Mouse (Mus musculus) heart, embryonic 16.5 days (tissue): ENCODE results near the gene Limk1. TPM values are rescaled to one million over a fixed set of nuclear protein-coding genes. Genes with fewer than 3 reads are reported as not detected.
A peak's percentile ranks its signal among the peaks of the same experiment; 100 is the strongest.

ENCODE experiments used
- ATAC-seq: fragments of 200-750 bp; cut with Nextera tagmentation; replicated peaks from 2 replicates; pipeline ENCODE4 v1.8.0; 2017; ENCODE audit warnings: moderate number of reproducible peaks; ENCODE audit not compliant: insufficient read depth, low FRiP score; ENCODE audit errors: extremely low read depth
- H3K27ac ChIP-seq: fragments of 300-500 bp; sonication (generic); 2 replicates; pipeline ENCODE4 v1.5.1; 2014; ENCODE audit warnings: mild to moderate bottlenecking, low read length, control low read depth, moderate library complexity
- H3K27me3 ChIP-seq: fragments of 300-500 bp; sonication (generic); 2 replicates; pipeline ENCODE4 v1.6.1; 2014; ENCODE audit warnings: low read length, mixed read lengths; ENCODE audit not compliant: control insufficient read depth, insufficient read depth
- H3K36me3 ChIP-seq: fragments of 300-500 bp; sonication (generic); 2 replicates; pipeline ENCODE4 v1.6.1; 2014; ENCODE audit not compliant: control insufficient read depth, insufficient read depth
- H3K4me1 ChIP-seq: fragments of 300-500 bp; sonication (generic); 2 replicates; pipeline ENCODE4 v1.6.1; 2014; ENCODE audit warnings: low read length, mixed read lengths; ENCODE audit not compliant: control insufficient read depth, insufficient read depth
- H3K4me2 ChIP-seq: fragments of 300-500 bp; sonication (generic); 2 replicates; pipeline ENCODE4 v1.6.1; 2014; ENCODE audit warnings: low read depth, mild to moderate bottlenecking, control low read depth, low read length
- H3K4me3 ChIP-seq: fragments of 300-500 bp; sonication (generic); 2 replicates; pipeline ENCODE4 v1.5.1; 2014; ENCODE audit warnings: mild to moderate bottlenecking, control low read depth, low read length
- H3K9ac ChIP-seq: fragments of 300-500 bp; sonication (generic); 2 replicates; pipeline ENCODE4 v1.6.1; 2014; ENCODE audit warnings: low read length, control low read depth
- H3K9me3 ChIP-seq: fragments of 300-500 bp; sonication (generic); replicated peaks from 2 replicates; pipeline ENCODE4 v1.6.1; 2016; ENCODE audit warnings: low read length; ENCODE audit not compliant: control insufficient read depth
- WGBS: fragments of 180-500 bp; shearing (Covaris S2); extraction: QIAGEN DNeasy Blood & Tissue Kit; methylation state at CpG from one replicate; pipeline ENCODE4 v1.1.7; 2014; 5-methylcytosine and 5-hydroxymethylcytosine counted together
- polyA plus RNA-seq: library from polyadenylated mRNA; unstranded; fragments of >200 nt; fragmentation: Nextera tagmentation; extraction: Ambion mirVana; gene quantifications from 2 replicates; pipeline ENCODE4 v1.2.1, GENCODE M21; 2015

Gene Limk1
- polyA plus RNA-seq, result 4.6 and 5.1 TPM in 2 replicates

DNA sequence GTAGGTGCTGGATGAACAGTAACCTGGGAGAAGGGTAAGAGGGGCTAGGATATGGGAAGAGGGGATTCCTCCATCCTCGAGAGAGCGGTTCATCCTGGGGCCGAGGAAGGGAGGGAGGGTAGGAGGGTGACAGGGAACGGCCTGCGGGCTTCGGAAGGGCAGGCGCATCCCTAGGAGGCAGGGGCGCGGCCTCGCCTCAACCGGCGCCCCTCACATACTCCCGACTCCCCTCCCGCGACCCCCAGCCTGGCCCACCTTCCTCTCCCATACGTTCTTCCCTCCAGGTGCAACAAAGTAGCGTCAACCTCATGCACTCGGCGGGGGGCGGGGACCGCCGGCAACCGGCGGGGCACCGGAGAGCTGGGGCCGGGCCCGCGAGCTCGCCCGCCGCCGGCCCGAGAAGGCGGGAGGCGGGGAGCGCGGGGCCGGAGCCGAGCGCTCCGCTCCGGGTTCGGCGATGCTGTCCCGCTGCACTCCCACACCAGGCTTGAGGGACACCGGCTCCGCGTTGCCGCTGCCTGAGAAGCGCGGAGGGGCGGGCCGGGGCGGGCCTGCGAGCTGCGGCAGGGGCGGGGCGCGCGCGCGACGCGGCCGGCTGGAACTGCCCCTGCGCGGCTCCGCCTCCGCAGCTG is at the start of gene Limk1:
Limk1 (minus strand) TSS at position 513 of the 632 bp plus-strand sequence.
- peak; percentile 0; the same call in 1 of the 2 replicates for ATAC-seq
- 1% methylated on average over 61 of the region's 69 CpGs for WGBS

DNA sequence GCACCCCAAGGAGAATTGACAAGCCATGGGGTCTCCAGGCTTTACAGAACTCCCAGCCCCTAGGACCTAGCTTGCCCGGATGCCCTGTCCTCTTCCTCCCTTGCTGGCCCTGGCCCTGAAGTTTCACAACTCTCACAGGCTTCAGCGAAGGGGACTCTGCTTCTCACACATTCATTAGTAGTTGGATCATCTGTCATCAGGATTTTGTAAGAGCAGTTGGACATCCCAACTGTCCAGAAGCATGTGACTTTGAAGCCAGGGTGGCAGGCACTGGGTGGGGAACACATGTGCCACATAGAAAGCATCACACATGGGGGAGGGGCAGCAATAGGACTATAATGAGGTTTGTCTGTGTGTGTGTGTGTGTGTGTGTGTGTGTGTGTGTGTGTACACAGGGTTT is 46.5 kb upstream of the Limk1 start:
- 44% methylated on average over 2 of the region's 2 CpGs for WGBS
- Histone ChIP-seq H3K27me3 (no peaks in the 10 kb centered on the region), H3K4me1 (no peaks in the 10 kb centered on the region; the same call in 1 of the 2 replicates), H3K36me3 (no peaks in the 10 kb centered on the region), H3K27ac (no peak overlapping the region), H3K4me2 (no peak overlapping the region), H3K9ac (no peak overlapping the region), H3K4me3 (no peak overlapping the region), H3K9me3 (no peaks in the 10 kb centered on the region)
- no peak for ATAC-seq

More for the DNA sequence above, at the start of gene Limk1:
- Histone ChIP-seq H3K4me1 (peaks cover 11% of the 10 kb centered on the region), H3K9me3 (no peaks in the 10 kb centered on the region), H3K4me3 (peak within 1 kb of the TSS; percentile 78), H3K9ac (peak within 1 kb of the TSS; percentile 81), H3K27me3 (no peaks in the 10 kb centered on the region), H3K36me3 (peaks cover 7% of the 10 kb centered on the region; the same call in 1 of the 2 replicates), H3K4me2 (peak within 1 kb of the TSS; percentile 81), H3K27ac (peak within 1 kb of the TSS; percentile 43)

DNA sequence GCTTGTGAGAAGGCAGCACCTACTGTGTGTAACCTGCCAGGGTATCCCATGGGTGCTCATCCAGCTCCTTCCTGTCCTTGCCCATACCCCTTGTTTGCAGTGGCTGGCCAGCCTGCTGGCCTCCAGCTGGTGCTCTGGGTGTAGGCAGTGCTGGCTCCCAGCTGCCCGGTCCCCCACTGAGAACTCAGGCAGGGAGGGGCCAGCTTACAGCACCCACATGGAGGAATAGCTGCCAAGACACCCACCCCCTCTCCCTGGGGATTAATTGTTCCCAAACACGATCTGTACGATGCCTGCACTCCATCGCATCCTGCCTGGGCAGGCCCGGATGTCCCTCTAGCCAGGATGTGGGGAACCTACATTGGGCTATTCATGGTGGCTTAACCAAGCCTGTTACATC is 45.7 kb upstream of the Limk1 start:
- no peak overlapping the region for H3K27ac ChIP-seq
- no peaks in the 10 kb centered on the region; the same call in 1 of the 2 replicates for H3K36me3 ChIP-seq
- no peaks in the 10 kb centered on the region for H3K27me3 ChIP-seq
- no peak overlapping the region for H3K4me3 ChIP-seq
- no peaks in the 10 kb centered on the region; the same call in 1 of the 2 replicates for H3K4me1 ChIP-seq
- no peak overlapping the region for H3K9ac ChIP-seq
- 69% methylated on average over 5 of the region's 5 CpGs for WGBS
- H3K9me3 ChIP-seq, result no peaks in the 10 kb centered on the region
- no peak overlapping the region for H3K4me2 ChIP-seq
- ATAC-seq, result no peak

DNA sequence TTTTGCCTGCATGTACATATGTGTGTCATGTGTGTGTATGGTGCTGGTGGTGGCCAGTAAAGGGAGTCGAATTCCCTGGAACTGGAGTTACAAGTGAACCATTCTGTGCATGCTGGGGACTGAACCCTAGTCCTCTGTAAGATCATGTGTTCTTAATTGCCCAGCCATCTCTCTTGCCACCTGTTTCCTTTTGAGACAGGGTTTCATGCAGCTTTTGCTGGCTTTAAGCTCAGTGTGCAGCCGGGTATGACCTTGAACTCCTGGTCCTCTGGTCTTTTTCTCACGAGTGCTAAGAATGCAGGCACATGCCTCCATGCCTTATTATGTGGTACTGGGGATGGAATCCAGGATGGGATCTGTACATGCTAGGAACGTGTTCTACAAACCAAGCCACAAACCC is 44.8 kb upstream of the Limk1 start:
- no peaks in the 10 kb centered on the region for H3K27me3 ChIP-seq

DNA sequence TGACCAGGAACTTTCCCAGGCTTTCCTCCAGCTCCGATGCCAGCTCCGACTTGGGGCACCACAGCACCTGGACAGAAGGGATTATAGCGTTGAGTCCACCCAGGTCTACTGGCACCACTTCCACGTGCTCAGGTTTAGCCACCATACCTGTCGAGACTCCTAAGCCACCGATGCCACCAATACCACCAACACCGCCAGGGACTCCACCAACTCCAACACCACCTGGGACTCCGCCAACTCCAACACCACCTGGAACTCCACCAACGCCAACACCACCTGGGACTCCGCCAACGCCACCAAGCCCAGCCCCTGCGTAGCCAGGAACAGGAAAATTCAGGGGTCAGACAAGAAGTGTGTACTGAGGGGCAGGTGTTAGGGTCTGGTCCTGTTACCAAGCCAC is 40.7 kb upstream of the Limk1 start:
- H3K9ac ChIP-seq, result no peak overlapping the region
- 93% methylated on average over 12 of the region's 12 CpGs for WGBS
- ATAC-seq, result no peak
- H3K27me3 ChIP-seq, result no peaks in the 10 kb centered on the region
- no peak overlapping the region for H3K4me2 ChIP-seq
- H3K9me3 ChIP-seq, result no peaks in the 10 kb centered on the region
- no peaks in the 10 kb centered on the region; the same call in 1 of the 2 replicates for H3K36me3 ChIP-seq
- H3K4me1 ChIP-seq, result no peaks in the 10 kb centered on the region
- H3K4me3 ChIP-seq, result no peak overlapping the region
- no peak overlapping the region for H3K27ac ChIP-seq

More for the DNA sequence above, 44.8 kb upstream of the Limk1 start:
- no peak for ATAC-seq
- no peak overlapping the region for H3K4me2 ChIP-seq
- no peaks in the 10 kb centered on the region; the same call in 1 of the 2 replicates for H3K36me3 ChIP-seq
- 57% methylated on average over 4 of the region's 4 CpGs for WGBS
- H3K4me1 ChIP-seq, result no peaks in the 10 kb centered on the region; the same call in 1 of the 2 replicates
- no peaks in the 10 kb centered on the region for H3K9me3 ChIP-seq
- H3K9ac ChIP-seq, result no peak overlapping the region
- H3K4me3 ChIP-seq, result no peak overlapping the region
- H3K27ac ChIP-seq, result no peak overlapping the region

DNA sequence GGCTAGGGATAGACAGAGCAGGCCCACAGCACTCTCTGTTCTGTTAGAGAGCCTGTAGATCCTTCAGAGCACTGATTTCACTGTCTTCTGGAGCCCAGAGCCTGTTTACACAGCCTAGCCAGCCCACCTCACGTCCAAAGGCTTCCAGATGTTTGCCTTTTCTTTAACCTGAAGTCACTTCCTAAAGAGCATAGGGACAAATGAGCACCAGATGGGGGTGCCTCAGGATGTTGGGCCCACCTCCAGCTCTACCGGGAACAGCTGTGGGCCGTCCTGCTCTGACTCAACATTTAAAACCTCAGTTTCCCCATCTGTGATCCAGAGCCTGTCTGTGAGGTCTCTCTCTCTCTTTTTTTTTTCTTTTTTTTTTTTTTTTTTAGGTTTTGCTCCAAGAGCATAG is 40.1 kb upstream of the Limk1 start:
- Histone ChIP-seq H3K4me3 (no peak overlapping the region), H3K9ac (no peak overlapping the region), H3K27me3 (no peaks in the 10 kb centered on the region), H3K36me3 (no peaks in the 10 kb centered on the region; the same call in 1 of the 2 replicates), H3K9me3 (no peaks in the 10 kb centered on the region), H3K27ac (no peak overlapping the region), H3K4me2 (no peak overlapping the region), H3K4me1 (no peaks in the 10 kb centered on the region)
- ATAC-seq, result no peak
- 65% methylated on average over 3 of the region's 3 CpGs for WGBS

DNA sequence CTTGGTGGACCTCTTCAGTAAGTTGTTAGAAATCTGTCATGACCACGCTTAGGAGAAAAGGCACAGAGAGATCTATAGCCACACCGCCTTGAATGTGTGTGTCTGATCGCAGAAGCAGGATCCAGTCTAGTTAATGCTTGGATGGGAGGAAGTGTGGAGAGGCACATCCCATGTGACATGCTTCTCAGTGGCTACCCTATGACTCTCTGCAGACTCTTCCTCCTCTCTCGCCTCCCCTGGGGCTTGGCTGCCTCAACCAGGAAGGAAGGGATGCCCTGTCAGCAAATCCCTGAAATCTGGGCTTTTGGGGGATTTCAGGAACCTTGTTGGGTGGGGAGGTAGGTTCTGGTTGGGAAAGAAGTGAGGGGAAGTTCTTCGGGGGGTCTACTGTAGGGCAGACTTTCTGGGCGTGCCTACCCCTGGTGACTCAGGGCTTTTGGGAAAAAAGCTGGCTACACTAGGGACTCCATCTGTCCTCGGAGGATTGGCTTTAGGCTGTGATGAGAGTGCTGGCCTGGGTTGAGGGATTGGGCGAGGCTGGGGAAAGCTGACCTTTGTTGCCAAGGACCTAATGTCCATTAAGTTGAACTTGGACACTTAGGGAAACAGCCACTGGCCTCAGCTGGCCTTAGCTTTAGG is 38.7 kb upstream of the Limk1 start:
- Histone ChIP-seq H3K36me3 (no peaks in the 10 kb centered on the region; the same call in 1 of the 2 replicates), H3K9me3 (no peaks in the 10 kb centered on the region), H3K27ac (no peak overlapping the region), H3K4me2 (no peak overlapping the region), H3K4me3 (no peak overlapping the region), H3K27me3 (no peaks in the 10 kb centered on the region), H3K9ac (no peak overlapping the region), H3K4me1 (no peaks in the 10 kb centered on the region)
- 71% methylated on average over 8 of the region's 8 CpGs for WGBS
- no peak for ATAC-seq

DNA sequence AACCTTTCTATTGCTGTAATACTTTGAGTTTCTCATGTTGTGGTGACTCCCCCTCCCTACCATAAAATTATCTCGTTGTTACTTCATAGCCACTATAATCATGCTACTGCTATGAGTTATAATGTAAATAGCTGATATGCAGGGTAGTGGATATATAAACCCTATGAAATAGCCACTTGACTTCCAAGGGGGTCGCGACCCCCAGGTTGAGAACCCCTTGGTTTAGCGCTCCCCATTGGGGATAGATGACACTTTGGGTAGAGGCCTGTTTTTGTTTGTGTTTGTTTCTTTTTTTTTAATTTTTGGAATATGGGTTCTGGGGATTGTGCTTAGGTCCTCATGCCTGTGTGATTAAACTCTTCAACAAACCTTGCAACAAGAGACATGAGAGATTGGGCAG is 36.9 kb upstream of the Limk1 start:
- H3K4me2 ChIP-seq, result no peak overlapping the region
- H3K27ac ChIP-seq, result no peak overlapping the region
- H3K36me3 ChIP-seq, result no peaks in the 10 kb centered on the region; the same call in 1 of the 2 replicates
- no peak overlapping the region for H3K4me3 ChIP-seq
- H3K27me3 ChIP-seq, result no peaks in the 10 kb centered on the region
- H3K9ac ChIP-seq, result no peak overlapping the region
- ATAC-seq, result no peak
- 71% methylated on average over 4 of the region's 4 CpGs for WGBS
- no peaks in the 10 kb centered on the region for H3K4me1 ChIP-seq
- no peaks in the 10 kb centered on the region for H3K9me3 ChIP-seq

DNA sequence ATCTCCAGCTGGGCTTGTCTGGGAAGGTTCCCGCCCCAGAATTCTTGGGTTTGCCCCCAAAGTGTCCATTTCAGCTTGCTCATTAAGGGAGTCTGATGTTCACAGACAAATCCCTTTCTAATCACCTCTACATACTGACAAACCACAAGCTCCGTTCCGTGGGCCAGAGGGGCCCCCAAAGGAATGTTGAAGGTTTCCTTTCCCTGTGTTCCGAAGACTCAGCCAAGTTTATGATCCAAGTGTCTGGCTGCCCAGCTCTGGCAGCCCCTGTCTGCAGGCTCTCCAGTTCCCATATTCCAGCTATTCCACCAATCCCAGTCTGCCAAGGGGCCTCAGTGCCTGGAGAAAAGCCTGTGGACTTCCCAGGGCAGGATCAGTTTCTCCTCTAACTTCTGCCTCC is 31.7 kb upstream of the Limk1 start:
- Histone ChIP-seq H3K27me3 (no peaks in the 10 kb centered on the region; the same call in 1 of the 2 replicates), H3K27ac (no peak overlapping the region), H3K36me3 (0 out of 2 replicates have a peak, but pooled peaks cover 3% of the 10 kb centered on the region), H3K4me1 (0 out of 2 replicates have a peak, but pooled peaks cover 2% of the 10 kb centered on the region), H3K4me3 (no peak overlapping the region), H3K9ac (no peak overlapping the region), H3K9me3 (no peaks in the 10 kb centered on the region), H3K4me2 (no peak overlapping the region)
- ATAC-seq, result no peak
- WGBS, result 32% methylated on average over 4 of the region's 4 CpGs
